Mouse (Mus musculus) left cerebral cortex, postnatal 25 days (tissue): ENCODE results near the gene Stk10. TPM values are rescaled to one million over a fixed set of nuclear protein-coding genes. Genes with fewer than 3 reads are reported as not detected.
"Not testable (repeated sequence)": the region's sequence is repeated elsewhere in the genome, so short reads cannot be mapped to it uniquely, and the experiment has no call there.

Source experiments
- DNase-seq, 2 experiments: peaks; one replicate each; pipeline ENCODE4 v3.0.0; 2022; ENCODE audit warnings: low spot score in 2 of 2, mixed read lengths in 1 of 2
- intact Hi-C: fragments of 180-260 bp; cut with DNase I; formaldehyde crosslinking; loops from one replicate; pipeline ENCODE4 v1.15.1; 2025
- total RNA-seq, 2 experiments: library from RNA; stranded (reverse); gene quantifications; 2 replicates each; pipeline ENCODE4 v1.2.3; 2021

Stk10 gene
- total RNA-seq, result 1 to 10 TPM; 5.5 to 6.6 TPM

DNA sequence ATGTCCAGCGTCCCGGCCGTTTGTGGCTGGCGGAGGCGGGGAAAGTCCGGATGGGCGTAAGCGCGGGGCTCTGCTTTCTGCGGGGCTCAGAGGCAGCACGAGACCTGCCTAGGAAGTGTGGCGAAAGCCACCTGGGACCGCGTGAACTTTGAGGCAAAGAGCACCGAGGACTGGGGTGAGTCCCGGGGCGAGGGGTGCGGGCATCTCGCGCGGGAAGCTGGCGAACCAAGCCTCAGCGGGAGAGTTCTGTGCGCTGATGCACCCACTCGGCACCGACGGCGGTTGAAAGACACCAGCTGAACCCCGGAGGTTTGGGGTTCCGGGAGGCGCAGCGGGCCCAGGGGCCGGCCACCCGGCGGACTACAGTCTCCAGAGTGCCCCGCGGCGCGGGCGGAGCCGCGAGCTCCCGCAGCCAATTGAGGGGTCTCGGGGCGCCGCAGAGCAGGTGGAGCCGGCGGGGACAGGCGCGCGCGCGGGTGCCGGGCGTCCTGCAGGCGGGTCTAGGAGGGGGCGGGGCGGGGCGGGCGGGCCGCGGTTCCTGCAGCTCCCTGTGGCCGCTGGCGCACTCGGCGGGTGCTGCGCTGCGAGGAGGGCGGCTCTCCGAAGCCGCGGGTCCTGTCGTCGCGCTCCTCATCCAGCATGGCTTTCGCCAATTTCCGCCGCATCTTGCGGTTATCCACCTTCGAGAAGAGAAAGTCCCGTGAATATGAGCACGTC lies at the start of gene Stk10:
Gene Stk10, plus strand, starts transcription at position 541 of the 717 bp plus-strand sequence.
- peak; percentile 92 to 94 for DNase-seq
- intact Hi-C loops, result loop anchor here (2.0 kb wide), 2 partner anchors 56 to 78 kb away; partner anchors contain the start of gene Ubtd2

DNA sequence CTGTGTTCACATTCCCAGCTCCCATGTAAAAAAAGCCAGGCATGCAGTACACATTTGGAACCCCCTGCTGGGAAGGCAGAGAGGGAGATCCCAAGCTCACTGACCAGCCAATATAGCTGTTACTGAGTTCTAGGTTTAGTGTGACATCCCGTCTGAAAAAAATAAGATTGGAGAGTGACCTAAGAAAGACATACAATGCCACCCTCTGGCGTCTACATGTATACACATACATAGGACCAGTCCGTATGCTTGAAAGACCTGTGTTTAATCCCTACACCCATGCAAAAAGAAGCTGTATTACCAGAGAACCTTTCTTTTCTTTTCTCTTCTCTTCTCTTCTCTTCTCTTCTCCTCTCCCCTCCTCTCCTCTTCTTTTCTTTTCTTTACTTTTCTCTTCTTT lies 47.8 kb upstream of the Stk10 start:
- no peak for DNase-seq
- intact Hi-C loops, result no loop called here

DNA sequence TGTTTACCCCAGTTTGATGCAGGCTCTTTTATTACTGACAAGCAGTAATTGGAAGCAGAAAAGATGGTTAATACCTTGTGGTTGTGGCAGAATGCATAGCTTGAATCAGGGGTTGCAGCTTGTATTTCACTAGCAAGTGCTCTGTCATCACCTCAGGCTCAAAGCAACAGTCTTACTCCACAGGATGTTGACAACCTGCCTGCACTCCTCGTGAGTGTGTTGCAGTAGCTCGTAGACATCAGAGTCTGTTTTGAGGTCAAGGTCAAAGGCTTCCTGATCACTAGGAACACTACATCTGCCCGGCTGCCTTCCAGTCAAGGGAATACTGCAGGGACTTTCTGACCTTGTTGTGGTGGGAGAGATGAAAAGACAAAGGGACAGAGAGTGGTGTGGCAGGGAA lies 46.5 kb upstream of the Stk10 start:
- intact Hi-C loops, result no loop called here
- no peak for DNase-seq

DNA sequence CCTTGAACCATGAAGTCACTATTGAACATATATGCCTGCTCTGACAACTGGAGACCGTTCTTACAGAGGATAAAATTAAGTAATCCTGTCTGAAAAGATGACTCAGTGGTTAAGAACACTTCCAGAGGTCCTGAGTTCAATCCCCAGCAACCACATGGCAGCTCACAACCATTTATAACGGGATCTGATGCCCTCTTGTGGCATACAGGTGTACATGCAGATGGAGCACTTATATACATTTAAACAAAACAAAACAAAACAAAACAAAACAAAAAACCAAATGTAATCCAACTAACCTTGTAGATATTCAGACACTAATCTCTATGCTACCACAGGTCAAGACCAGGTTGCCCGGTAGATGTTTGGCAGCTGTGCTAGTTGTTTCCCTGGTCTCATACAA lies 45.6 kb upstream of the Stk10 start:
- intact Hi-C loops, result no loop called here
- DNase-seq, result no peak

DNA sequence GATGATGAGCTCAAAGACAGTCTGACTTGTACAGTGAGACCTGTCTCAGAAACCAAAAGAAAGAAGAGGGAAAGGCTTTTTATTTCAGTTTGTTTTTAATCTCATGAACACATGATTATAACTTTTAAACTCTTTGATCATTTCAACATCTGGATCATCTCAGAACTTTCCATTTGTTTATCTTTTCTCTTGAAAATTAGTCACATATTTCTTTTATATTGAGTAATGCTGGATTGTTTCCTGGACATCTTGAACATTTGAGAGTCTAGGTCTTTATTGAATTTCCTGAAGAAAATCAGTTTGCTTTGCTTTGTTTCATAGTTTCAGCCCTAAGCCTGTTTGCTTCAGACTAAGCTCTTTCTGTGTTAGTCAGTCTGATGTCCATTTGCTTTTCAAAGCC lies 44.8 kb upstream of the Stk10 start:
- intact Hi-C loops, result no loop called here
- DNase-seq, result no peak

DNA sequence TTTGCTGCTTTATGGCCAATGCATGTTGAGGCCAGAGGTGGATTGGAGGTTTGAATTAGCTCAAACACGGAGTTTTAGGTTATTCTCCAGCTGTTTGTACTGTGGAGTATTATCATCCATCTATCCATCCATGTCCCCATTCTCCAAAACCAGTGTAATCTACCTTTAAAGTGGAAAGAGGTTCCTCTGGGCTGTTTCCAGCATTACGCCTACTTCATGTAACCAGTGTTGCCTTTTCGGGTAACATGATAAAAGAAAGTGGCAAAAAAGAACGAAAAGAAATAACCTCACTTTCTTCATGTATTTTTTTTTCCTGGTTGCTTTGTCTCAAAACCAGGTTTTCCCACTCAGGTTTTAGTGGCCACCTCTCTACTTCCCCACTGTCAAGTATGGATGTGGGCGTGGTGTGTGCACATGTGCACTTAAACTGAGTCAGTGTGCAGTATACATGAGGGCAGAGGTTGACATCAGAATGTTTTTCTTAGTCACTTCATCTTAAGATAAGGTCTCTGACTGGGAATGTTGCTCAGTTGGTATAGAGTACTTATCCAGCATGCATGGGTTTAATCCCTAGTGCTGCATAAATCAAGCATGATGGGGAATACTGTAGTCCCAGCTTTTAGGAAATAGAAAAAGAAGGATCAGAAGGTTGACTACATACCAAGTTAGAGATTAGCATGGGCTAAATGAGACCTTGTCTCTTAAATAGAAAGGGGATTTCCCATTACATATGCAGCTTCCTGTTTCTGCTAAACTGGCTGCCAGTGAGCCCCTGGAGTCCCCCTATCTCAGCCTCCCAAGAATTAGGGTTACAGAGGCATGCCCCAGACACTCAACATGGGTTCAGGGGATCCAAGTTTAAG lies 44.1 kb upstream of the Stk10 start:
- intact Hi-C loops, result no loop called here
- DNase-seq, result peak in 1 of 2 experiments; percentile 24

DNA sequence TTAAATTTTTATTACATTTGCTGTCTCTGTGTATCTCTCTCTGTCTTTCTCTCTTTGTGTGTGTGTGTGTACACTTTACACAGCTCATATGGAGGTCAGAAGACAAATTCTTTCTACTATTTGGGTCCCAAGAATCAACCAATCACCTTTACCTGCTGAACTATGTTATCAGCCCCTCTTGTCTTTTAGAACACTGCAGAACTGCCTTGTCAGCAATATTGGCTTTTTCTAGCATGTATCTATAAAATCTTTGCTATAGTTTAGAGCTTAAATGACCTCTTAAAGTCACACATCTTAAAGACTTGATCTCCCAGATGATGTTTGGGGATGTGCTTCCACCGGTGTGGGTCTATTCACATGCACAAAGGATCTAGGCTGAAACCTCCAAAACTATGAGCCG lies 42.0 kb upstream of the Stk10 start:
- DNase-seq, result no peak
- intact Hi-C loops, result no loop called here

DNA sequence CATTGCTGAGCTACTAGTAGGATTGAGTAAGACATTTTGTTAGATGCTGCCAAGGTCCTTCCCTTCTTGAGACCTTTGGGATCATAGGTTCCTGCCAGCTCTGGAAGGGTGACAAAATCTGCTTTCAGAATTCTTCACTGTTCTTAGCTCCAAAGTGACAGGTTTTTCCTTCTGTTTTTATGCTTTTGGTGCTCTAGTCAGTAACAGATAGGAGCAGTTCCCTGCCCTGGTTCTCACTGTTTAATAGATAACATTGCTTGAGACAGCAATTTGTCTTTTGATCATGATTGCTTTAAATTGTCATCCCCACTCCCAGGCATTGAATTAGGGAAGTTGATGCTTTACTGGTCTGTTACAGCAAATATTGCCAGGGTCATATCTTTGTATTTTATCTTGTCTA lies 39.8 kb upstream of the Stk10 start:
- intact Hi-C loops, result no loop called here
- DNase-seq, result no peak

DNA sequence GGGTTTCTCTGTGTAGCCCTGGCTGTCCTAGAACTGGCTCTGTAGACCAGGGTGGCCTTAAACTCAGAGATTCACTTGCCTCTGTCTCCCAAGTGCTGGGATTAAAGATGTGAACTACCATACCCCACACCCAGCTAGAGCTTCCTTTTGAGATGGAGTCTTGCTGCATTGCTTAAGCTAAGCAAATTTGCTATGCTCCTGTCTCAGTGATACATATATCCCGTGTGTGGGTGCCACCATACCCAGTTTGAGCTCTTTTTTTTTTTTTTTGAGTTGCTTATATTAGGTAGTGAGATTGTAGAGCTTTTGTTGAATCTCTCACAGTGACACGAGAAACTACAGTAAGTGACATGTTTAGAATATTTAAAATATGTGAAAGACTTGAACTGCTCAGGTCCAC lies 37.8 kb upstream of the Stk10 start:
- intact Hi-C loops, result no loop called here
- peak in 1 of 2 experiments; percentile 53 for DNase-seq

DNA sequence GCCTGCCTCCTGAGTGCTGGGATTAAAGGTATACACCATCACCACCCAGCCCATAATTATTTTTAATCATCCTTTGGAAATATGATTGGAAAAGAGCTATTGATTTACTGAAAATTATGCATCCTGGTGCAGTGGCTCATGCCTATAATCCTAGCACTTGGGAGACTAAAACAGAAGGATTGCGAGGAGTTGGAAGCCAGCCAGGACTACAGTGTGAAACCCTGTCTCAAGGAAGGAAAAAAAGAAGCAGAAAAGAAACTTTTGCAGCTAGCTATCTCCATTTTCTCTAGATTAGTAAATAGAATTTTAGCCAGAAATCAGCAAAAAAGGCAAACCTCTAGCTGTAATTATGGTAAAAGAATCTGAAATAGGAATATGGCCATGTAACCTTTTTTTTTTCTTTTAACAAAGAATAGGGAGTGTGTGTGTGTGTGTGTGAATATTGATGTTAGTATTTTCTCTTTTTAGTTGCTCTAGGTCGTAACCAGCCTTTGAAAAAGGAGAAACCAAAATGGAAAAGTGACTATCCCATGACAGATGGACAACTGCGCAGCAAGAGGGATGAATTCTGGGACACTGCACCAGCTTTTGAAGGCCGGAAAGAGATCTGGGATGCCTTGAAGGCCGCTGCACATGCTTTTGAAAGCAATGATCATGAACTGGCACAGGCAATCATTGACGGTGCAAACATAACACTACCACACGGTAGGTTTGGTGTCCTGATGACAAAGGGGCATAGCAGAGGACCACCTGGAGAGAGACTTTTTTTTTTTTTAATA lies 34.2 kb upstream of the Stk10 start:
- intact Hi-C loops, result loop anchor here (2.0 kb wide), 1 partner anchor 44 kb away; the partner anchor contains the start of gene Ubtd2
- peak; percentile 67 to 84 for DNase-seq

DNA sequence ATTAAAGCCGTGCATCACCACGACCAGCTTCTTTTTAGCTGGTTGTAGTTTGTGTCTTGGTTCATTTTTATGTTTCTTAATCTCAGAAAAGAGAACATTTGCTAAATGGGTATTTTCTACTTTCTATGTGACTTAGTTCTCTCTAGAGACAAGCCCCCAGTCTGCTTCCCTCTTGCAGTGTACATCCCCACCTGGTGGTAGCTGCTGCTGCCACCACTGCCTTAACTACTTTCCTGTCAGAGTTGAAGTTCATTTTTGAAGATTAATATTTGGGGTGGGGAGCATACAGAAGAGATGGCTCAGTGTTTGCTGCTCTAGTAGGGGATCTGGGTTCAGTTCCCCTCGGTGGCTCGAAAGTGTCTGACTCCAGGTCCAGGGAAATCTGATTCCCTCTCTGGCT lies 33.2 kb upstream of the Stk10 start:
- no peak for DNase-seq
- intact Hi-C loops, result loop anchor here (2.0 to 5.0 kb wide), 2 partner anchors 45 to 158 kb away; partner anchors contain the start of gene Ubtd2

DNA sequence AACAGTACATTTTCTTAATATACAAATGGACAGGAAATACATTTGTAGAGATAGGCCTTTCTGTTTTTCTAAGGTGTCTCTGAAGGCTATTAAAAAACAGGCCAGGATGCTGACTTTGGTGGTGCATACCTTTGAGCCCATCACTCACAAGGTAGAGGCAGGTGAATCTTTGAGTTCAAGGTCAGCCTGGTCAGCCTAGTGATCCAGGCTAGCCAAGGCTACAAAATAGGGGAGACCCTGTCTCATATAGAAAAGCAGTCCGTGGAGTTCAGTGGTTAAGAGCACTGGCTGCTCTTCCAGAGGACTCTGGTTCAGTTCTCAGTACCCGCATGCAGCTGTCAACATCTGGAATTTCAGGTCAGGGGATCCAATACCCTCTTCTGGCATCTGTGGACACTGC lies 29.4 kb upstream of the Stk10 start:
- intact Hi-C loops, result loop anchor here (5.0 kb wide), 1 partner anchor 161 kb away; no protein-coding TSS in a partner anchor

DNA sequence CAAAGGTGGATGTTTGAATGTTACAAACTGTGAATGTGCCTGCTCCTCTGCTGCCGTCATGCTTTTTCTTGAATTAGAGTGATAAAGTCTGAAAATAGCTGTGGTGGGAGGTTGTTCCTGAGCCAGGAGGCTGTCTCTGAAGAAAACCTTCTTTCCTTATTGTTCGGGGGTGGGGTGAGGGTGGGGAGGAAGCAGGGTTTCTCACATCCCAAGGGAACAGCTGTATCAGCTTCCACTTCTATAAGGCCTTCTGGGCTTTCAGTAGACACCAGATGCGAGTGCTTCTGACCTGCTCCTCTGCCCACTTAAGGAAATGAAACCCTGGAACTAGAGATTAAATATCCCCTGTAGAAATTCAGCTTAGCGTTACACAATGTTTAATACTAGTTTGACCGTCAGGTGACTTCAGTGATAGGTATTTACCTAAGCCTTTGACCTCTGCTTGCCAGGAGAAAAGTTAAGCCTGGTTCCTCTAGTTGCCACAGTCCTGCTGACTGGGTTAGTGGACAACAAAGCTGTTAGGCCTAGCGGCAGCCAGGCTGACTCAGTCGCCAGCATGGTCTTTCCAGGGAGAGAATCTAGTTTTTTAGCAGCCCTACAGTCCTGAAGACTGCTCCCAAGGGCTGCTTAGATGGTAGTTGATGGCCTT lies 27.9 kb upstream of the Stk10 start:
- DNase-seq, result peak in 1 of 2 experiments; percentile 82
- intact Hi-C loops, result loop anchor here (1.0 kb wide), 1 partner anchor 103 kb away; no protein-coding TSS in a partner anchor

More for the DNA sequence above, 29.4 kb upstream of the Stk10 start:
- DNase-seq, result no peak

DNA sequence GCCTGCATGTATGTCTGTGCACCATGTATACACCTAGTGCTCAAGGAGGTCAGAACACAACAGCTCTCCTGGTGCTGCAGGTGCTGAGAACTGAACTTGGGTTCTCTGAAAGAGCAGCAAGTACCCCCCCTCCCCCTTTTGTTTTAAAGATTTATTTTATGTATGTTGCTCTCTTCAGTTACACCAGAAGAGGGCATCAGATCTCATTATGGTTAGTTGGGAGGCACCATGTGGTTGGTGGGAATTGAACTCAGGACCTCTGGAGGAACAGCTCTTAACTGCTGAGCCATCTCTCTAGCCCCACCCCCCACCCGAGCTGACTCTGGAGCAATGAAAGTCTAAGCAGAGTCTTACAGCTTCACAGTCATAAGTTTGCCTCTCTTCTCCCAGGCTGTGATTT lies 22.2 kb upstream of the Stk10 start:
- intact Hi-C loops, result no loop called here

DNA sequence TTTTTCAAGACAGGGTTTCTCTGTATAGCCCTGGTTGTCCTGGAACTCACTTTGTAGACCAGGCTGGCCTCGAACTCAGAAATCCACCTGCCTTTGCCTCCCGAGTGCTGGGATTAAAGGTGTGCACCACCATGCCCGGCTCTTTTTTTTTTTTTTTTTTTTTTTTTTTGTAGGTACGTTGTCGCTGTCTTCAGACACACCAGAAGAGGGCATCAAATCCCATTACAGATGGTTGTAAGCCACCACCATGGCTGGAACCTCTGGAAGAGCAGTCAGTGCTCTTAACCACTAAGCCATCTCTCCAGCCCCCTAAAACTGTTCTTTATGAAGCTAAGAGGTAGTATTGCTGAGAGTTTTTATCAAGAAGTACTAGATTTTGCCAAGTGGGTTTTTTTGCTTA lies 18.3 kb upstream of the Stk10 start:
- intact Hi-C loops, result loop anchor here (5.0 kb wide), 1 partner anchor 58 kb away; the partner anchor contains the start of gene Ubtd2
- not testable (repeated sequence) for DNase-seq

More for the DNA sequence above, 22.2 kb upstream of the Stk10 start:
- no peak for DNase-seq

DNA sequence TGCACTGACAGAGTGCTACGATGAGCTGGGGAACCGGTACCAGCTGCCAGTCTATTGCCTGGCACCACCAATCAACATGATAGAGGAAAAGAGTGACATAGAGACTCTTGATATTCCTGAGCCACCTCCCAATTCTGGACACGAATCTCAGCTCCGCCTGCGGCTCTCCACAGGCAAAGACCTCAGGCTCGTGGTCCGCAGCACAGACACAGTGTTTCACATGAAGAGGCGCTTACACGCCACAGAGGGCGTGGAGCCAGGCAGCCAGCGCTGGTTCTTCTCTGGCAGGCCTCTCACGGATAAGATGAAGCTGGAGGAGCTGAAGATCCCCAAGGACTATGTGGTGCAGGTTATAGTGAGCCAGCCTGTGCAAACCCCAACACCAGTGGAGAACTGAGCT lies 17.0 kb upstream of the Stk10 start:
- intact Hi-C loops, result loop anchor here (5.0 kb wide), 1 partner anchor 59 kb away; the partner anchor contains the start of gene Ubtd2
- no peak for DNase-seq

DNA sequence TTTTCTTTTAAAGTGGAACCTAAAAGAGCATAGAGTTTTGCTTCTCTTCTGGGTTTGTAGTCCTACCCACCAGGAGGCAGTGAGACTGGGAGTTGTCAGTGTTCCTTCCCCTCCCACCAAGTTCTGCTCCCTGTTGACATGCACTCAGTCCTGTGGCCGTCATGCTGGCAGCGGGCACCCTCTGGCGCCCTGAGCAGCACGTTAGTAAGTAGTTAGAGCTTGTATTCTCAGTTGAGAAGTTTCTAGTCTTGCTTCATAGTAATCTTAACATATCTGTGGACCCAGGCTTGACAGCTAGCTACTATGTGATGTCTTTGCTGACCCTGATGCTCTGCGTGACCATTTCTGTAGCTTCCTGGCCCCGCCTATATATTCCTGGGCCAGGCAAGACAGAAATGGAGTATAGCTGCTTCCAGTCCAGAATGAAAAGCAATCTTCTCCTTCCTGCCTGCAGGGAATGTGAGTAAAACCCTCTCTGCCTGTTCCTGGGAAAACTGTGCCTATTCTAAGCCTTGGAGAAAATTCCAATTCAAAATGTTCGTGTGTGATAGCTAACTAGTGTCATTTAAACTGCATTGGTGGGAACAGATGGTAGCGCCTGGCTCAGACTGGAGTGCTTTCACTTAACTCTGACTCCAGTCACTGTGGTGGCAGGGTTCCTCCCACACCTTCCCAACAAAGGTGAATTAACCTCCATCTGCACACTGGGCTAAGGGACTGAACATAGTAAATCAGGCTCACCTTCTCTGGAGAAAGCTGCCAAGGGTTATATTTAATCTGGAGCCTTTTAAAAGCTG lies 16.0 kb upstream of the Stk10 start:
- DNase-seq, result peak; percentile 54 to 92
- intact Hi-C loops, result loop anchor here (5.0 kb wide), 1 partner anchor 60 kb away; the partner anchor contains the start of gene Ubtd2

DNA sequence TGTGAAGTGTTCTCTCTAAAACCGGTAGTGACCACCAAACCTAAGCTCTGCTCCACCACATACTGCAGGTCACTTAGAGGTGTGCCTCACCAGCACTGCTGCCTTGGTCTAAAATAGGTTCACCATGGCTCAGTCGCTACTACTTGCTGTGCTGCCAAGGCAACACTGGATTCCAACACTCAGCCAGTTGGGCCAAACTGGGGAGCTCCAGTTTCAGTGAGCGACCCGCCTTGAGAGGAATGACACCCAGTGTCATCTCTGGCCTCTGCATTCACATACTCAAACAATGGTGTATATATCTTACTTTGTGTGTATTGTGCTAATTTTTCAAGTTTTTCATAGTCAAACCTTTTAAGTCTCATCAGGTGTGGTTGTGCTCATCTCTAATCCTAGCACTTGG lies 14.3 kb upstream of the Stk10 start:
- no peak for DNase-seq
- intact Hi-C loops, result loop anchor here (5.0 kb wide), 1 partner anchor 61 kb away; the partner anchor contains the start of gene Ubtd2
